Mouse (Mus musculus): ENCODE measurements around the gene Btbd35f9.
"Not testable (repeated sequence)": the region's sequence is repeated elsewhere in the genome, so short reads cannot be mapped to it uniquely, and the experiment has no call there.

Btbd35f9 gene

DNA sequence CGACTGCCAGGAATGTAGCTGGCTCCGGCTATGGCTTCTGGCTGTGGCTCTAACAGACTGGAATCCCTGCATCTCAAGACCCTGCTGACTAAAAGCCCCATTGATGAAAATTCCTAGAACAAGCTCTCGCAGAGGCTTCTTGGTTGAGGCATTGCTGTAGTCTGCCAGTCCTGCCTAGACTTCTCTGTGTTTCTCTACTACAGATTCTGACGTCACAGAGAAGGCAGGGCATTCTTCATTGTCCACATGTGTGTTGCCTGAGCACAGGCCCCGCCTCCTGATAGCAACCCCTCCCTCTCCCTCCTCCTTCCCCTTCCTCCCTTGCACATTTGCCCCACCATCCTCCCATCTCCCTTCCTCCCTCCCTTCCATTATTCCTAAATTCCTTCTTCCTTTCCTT, at the start of gene Btbd35f9:
Gene Btbd35f9 (minus strand): TSS at position 101 of the 400 bp plus-strand sequence.
- not testable (repeated sequence) for DNase-seq (ENCODE audit: low spot score)

Data from left cerebral cortex, adult 11 months (tissue).